Mouse (Mus musculus) yolk sac, embryonic 10.5 days (tissue): ENCODE measurements around the gene Skida1.

Source experiments
- DNase-seq: peaks from one replicate; pipeline ENCODE4 v3.0.0-alpha.2; 2017; ENCODE audit warnings: low spot score

Gene Skida1

DNA sequence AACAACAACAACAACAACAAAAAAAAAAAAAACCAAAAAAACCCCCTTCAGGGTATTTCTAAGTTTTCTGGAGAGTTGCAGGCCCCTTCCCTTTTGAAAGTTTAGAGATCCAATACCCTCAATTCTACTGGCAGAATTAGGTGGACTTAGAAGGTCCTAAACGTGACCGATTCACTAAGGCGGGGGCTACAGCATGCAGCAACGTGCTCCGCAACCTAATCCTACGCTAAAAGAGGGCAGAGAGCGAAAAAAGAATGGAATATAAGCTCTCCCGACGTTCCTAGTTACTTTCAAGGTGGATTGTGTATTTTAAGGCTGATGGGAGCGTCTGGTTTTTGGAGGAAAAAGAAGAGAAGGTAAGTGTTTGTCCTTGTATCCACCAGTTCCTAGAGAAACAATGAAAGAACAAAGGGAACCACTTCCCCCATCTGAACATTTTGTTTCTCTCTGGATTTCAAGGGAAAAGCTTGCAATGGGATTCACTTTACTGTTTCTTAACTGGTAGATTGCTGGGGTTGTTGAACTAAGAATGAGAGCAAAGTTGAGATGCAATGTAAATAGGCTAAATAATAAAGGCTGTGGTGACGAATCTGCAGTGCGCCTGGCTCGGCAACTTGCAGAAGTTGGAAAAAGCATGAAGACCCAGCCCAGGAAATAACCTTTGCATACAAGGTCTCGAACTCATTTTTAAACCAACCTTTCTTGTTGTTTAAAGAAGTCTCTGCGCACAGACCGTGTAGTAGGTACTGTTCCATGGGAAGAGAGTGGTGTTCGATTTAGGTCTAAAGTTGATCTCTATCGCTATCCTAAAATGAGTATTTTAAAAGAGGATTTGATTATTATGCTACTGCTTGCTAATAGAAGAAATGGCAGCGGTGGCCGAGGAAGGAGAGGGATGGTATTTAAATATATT is 6.4 kb upstream of the Skida1 start, which contains the start of gene Mllt10:
Gene Mllt10 (plus strand): TSS at position 222 of the 913 bp plus-strand sequence.
- DNase-seq: no peak

DNA sequence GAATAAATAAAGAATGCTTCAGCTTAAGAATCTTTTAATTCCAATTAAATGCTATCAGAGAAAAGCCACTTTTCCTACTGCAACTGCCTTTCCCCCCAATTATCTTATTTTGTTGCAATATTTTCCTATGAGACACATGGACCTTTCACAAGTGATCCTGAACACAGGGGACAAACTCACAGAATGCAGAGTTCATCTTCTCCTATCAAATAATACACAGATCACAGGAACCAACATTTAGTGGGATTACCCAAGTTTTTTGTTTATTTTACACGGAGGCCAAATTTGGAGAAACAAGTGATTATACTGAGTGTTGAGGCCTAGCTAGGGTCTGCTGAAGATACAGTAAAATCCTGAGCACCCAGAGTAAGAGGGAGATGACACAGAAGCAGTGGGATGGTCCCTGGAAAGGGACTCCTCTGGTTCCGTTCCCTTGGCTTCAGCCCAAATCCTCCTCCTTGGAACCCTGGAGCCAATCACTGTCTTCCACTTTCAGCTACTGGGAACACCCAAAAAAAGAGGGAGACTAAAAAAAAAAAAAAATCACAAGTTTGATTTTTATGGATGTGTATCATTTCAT is 5.2 kb upstream of the Skida1 start:
- DNase-seq: no peak

DNA sequence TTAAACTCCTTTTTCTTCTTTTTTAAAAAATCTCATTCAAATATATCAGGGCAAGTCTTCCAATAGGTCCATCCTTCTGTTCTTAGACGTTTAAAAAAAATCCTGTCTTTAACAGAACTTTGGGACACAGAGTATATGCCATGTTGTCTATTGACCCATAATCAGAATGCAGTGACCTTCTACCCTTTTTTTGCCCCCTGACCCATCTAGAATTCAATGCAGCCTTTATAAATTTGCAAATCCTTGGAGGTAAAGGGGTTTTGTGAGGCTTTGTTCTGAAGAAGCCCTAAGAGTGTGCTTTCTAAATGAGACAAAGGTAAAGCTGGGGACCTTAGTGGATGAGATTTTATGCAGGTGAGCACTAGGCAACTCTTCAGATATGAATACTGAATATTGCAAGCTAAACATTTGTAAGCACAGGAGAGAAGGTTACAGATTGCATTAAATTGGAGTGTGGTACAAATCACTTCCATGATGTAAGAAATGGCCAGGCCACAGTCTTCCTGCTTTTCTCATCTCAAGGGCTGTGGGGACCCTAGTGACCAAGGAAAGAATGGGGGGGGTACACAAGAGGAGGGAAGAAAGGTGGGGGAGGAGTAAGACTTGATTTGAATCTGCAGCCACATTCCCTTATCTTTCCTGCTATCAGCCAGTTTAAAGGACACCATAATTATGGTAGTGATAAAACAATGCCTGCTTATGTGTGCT is 4.5 kb upstream of the Skida1 start:
- no peak for DNase-seq

DNA sequence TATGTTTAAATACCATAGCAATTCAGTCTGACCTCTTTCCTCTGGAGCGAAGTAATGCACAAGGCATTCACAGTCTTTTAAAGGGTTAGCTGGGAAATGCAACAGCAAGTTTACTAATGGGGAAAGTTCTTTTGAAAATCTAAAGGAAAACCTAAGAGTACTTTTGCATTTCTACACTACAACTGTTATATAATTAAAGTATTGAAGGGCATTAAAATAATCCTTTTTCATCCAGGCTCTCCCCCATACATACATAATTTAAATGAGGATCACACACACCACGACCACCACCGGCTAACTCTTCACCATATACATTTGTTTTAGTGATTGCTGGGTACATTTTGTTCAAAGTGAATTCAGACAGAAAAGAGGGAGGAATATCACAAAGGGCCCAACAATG is 3.7 kb upstream of the Skida1 start:
- DNase-seq: no peak

DNA sequence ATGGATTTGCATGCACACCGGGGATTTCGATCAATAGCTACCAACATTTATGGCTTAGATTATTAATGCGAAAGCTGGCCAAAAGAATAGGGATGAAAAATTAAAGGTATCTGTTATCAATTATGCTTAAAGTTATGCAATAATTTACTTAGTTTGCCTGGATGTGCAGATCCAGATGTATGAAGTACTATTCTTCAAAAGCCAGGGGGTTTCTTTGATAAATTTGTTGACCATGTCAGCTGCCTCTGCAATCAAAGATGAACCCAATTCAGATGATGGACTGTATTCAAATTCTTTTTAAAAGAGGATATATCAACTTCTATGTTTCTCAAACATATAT is 3.0 kb upstream of the Skida1 start:
- DNase-seq: no peak

DNA sequence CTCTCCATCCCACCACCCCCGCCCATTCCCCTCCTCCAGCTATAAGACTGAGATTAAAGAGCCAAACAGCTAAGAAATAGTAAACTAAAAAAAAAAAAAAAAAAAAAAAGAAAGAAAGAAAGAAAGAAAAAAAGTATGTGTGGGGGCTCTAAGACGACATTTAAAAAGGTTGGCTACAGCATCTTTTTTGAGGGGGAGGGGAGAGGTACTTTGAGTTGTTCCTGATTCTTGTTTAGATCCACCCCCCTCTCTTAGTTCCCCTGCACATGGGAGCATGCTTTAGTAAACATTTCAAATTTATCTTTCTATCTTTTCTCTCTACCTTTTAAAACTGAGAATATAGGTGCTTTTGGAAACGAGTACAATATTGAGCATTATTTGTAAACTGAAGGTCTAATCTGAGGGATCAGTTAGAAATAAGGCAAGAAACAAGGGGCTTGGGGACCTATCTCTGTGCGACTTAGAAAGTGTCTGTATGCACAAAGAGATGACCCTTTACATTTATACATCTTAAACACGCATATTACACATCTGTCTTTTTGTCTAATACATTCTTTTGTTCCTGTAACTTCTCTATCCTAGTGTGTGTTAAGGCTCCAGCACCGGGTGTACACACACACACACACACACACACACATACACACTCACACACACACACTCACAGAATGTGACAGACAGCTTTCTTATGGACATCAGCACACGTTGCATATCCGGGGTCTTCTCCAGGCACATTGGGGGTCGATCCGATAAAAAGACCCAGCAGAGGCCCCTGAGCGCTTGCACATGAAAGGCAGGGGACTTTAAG is 2.4 kb upstream of the Skida1 start:
- DNase-seq: no peak

DNA sequence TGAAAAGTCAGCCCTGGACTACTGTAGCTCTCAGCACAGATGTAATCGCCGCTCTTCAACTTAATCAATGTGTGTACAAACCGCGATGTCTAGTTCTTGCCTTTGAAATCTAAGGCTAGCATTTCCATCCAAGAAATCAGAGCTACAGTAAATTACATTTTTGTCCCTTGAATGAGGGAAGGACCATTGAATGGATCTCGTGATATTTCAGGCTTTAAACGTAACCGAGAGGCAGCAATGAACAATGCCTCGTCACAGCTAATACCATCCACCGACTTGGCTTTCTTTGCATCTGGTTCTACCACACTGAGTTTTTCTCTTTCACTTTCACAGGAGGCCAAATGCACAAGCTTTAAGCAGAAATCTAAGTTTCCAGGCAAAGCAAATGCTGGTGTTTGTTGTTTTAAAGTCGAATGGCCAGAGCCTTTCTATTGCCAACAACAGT is 1.7 kb upstream of the Skida1 start:
- peak; percentile 28 for DNase-seq

DNA sequence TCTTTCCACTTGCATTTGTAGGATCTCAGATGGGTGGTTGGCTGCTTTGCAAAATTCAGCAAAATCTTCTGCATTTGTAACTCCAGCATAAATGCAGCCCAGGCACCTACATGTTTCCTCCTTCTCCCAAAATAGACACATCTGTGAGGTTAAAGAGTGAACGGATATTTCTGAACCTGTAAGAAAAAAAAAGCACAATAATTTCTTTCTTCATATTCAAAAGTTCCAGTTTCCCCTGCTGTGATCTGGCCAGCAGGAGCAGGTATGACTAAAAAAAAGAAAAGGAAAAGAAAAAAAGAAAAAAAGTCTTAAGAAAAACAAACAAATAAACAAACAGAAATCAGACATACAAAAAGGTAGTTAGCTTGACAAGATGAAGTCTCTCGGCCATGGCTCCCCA is 1.2 kb upstream of the Skida1 start:
- peak; percentile 3 for DNase-seq

DNA sequence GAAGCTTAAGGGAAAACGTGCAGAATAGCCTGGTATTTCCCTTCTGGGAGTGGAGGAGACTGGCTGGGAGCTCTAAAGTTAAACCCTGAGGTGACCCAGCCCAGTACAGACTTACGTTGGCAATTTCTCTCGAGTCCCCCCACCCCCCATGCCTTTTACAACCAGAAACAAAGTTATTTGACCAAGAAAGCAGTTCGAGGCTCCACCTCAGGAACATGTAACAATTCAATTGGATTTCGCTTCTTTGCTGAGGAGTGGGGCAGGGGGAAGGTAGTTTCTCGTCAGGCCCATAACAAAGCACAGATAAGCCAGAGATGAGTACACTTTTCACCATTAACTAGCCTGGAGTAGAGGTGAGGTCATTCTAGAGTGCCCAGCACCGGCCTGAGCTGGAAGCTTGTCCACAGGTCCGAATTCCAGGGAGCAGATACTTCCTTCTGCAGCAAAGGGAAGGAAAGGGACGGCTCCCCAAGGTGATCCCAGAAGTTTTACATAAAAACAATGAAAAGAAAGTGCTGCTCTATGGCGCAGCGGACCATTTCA is 499 bp upstream of the Skida1 start:
- DNase-seq: peak; percentile 68

DNA sequence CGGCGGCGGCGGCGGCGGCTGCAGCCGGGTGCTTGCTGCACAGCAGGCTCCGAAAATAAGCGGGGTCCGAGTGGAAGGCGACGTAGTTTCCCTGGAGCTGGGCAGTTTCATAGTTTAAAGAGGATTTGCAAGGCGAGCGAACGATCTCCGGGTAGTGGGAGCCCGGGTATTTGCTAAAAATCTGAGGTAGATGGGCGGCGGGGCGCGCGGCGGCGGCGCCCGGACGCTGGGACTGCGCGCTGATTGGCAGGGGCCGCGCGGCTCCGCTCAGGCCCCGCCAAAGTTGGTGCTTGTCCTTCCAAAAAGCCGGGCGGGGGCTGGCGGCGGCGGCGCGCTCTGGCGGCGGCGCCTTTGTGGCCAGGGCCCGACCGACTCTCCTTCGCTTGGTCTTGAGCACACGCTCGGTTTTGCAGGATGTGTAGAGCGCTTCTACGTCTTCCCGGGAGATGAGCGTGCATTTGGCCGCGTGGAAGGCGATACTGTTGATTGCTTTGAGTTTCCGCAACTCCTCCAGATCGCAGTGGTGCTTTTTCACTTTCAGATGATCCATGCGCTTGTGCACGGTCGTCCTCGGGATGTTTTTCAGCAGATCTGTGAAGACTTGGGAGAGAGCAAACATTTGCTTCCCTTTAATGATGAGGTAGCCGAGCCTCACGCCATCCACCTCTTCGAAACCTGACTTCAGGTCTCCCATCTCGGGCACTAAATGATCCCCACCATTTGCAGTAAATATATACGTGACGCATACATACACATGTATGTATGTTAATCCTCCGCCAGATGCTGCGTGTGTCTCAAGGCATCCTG is 1.0 kb downstream of the Skida1 start:
- DNase-seq: peak; percentile 74

DNA sequence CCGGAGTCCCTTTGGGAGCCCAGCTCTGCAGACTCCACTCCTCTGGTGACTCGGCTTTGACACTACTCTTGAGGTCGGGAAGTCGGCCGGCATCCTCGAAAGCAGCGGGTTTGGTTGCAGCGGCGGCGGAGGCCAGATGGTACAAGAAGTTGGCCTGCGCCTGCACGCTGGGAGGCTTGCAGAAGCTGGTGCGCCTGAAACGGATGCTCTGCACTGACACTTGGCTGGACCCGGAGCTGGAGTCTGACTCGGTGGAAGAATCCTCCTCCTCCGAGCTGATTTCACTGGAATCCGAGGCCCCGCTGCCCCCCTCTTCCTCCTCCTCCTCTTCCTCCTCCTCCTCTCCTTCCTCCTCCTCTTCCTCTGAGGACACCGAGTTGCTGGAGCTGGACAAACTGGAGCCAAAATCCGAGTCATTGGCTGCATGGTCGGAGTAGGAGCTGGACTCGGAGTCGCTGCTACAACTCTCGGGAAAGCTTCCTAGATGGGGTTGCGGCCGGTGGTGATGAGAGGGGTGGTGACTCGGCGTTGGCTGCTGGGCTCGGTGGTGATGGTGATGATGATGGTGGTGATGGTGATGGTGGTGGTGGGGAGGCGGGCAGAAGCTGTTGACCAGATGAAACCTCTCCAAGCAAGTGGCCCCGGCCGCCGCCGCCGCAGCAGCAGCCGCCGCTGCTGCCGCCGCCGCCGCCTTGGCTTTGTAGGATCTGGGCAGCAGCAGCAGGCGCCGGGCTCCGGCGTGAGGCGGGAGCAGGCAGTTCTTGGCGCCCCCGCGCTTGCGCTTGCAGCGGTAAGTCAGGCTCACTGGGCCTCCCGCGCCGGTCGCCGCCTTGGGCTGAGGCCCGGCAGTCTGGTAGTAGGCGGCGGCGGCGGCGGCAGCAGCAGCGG is 1.8 kb downstream of the Skida1 start:
- peak; percentile 77 for DNase-seq

DNA sequence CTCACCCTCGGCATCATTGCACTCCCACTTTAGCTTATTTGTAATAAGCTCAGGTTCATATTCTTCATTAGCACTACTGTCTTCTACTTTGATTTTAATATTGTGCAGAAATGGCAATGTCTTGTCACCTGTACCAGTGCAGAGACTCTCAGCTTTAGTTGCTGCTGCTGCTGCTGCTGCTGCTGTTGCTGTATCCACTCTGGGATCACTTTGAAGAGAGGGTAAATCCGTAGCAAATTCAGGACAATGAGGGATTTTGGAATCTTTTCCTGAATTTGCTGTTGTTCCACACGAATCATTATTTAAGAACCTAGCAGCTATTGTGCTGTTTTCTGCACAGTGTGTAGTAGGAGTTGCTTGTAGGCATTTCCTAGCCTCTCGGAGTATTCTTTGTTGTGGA is 2.7 kb downstream of the Skida1 start:
- no peak for DNase-seq

DNA sequence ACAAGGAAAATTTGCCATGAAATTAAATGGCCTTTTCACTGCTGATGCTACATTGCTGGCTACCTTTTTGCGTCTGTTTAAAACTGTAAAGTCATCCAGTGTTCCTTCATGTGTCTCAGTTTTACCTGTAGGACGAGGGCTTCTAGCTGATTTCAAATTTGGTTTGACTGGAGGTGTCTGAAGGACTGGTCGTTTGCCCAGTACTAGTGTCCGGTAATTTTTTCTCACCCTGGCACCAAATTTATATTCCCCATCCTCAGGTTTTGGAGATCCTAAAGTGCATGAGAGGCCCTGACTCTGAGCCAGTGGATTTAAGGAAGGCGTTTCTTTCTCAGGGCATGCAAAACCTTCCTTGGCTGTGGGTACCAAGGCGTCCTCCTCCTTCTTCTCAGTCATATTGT is 3.1 kb downstream of the Skida1 start:
- no peak for DNase-seq

DNA sequence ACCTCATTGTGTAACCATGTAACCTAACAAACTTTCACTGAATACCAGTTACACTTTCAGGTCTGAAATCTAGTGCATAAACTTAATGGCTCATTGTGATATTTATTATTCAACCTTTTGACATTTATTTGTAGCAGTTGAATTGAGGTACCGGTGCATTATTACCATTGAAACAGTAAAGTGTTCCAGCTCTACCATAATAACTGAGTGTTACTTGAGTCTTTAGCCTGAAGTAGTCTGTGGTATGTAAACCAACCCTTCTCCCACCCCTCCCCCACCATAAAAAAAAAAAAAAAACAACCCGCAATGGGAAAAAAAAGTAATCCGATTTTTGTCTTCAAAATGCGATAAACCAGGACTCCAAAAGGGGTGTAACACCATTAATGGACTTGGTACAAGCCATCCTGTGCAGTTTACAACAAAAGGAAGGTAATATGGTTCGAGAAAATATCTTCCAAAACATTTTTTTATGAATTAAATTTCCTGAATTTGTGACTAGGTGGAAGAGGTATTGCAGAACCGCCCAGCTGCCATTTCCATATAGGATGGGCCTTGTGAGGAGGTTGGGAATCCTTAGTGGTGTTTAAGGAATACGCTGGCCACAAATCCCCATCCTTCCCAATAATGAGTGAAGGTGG is 3.6 kb downstream of the Skida1 start:
- no peak for DNase-seq

DNA sequence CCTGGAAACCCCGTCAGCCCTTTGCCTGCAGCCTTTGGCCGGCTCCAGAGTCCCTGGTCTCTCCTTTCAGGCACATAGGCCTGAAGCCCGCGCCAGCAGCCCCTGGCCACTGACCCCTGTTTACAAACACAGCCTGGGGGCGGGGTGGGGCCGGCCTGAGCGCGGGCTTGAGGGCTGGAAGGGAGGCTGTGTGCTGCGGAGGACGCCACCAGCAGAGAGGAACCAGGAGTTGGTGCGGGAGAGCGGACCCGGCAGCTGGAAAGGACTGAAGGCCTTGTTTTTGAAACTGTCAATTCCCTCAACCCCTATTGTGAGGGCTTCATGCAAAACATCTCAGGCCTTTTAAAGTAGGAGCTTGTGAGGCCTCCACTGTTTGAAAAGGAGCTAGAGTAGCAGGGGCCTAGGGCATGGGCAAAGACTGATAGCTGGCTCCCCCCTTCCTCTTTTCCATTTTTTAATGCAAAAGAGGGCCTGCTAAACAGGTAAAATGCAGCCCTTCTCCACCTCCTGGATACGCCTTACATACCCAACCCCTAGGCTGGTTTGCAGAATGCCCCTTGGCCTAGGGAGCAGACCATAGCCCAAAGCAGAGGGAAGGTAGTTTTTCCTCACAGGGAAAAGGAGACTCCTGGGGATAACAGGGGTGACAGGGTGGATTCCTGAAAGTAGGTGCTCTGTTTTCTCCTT is 7.5 kb downstream of the Skida1 start:
- peak; percentile 80 for DNase-seq

DNA sequence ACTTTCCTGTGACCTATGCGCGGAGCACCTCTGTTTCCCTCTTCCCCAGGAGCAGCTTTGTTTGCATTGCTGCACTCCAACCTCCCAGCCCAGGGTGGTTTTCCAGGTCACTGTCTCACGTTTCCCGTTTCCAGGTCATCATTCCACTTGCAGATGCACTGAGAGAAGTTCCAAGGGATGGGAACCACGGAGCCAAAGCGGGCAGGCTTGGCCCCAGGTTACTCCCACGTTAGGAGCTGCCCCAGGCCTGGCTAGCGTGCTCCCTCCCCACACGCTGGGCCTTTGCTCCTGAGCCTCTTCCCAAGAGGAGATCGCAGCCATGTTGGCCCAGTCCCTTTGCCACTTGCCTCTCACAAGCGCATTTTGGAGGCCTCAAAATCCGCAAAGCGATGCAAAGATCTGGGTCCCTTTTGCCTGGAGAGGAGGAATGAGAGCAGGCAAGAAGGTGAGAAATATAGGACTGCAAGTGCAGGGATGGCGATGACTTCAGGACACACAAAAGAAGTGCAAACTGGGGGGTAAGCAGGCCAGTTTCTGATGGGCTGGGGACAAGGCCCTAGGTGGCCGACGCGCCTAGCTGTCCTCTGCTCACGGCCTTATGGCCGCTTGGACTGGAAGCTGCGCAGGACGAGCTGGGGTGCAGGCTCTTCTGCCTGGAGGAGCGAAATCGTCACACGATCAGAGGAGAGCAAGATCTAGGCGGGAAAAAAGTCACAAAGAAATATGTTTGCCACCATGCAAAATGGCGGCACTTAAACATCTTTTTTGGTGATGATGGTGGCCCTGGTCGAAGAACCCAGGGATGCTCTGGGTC is 8.3 kb downstream of the Skida1 start:
- DNase-seq: peak; percentile 72

DNA sequence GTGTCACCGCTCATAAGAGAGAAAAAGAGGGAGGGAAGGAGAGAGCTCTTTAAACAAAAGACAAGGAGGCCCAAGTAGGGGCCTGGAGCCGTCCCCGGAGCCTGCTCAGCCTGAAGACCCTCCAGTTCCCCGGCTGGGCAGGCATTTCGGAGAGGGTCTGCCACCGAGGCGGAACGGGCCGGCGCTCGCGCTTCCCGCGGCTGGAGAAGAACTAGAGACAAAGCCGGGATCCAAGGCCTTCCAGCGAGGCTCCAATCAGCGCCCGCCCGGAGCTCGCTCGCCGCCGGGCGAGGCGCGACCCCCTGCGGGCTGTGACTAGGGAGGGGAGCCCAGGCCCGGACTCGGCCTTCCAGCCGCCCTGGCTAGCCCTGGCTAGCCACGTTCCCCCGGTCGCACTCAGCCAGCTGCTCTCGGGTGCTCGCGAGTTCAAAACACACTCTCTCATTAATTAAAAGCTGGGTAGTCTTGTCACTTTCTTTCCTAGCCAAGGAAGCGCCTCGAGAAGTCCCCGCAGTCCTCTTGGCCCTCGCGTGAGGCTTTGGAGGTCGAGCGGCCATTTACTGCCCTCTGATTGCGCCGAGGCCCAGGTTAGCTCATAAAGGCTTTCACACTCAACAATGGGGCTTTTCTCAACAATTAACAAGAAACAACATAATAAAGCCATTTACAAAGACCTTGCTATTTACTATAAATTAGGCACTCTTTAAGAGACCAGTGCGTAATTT is 9.1 kb downstream of the Skida1 start:
- peak; percentile 66 for DNase-seq
